ENCODE assay signal across 8 mouse cellular contexts in the genomic region with DNA sequence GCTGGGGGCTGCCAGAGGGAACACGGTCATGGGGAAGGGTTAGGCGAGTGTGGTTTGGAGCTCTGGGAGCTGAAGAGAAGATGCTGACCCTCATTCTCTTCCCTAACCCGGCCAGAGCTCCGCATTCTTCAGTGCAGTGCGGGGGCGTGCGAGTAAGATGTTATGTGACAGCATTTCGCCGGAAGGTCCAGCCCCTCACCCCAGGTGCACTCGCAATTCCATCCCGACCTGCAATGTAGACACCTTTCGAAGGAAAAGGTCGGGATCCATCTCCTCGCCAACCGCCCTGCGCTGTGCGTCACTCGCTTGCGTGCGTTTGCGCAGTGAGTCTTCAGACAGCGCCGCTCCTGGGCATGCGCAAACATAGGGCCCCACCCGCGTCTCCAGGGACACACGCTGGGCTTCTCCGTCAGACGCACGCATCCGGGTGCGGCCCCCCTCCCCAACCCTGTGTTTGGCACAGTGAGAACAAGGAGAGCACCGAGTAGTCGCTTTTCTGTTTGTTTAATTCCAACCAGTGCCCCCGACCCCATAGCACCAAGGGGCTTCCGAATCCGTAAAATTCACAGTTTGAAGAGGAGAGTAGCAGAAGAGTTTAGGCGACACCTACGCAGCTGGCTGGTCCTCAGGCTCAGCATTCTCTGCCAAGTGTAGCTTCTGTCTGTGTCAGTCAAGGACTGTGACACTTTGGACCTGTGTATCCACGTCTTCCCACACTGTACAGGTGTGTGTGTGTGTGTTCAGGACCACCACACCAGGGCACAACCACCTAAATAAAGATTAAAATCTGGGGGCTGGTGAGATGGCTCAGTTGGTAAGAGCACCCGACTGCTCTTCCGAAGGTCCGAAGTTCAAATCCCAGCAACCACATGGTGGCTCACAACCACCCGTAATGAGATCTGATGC. TPM values are rescaled to one million over a fixed set of nuclear protein-coding genes. Genes with fewer than 3 reads are reported as not detected.
DNase-seq lines count a peak whose midpoint lies in the region; ATAC-seq and TF ChIP-seq lines count a peak whose summit lies in the region.

A gene (minus strand): TSS at position 314 of the 906 bp plus-strand sequence.

- peaks cover 27% of the 10 kb centered on the region for H3K4me1 ChIP-seq in hindbrain, embryonic 14.5 days (replicated peaks; ENCODE audit: control insufficient read depth, insufficient read depth, low read length)

- in situ Hi-C loops in Patski (cut with MboI; ENCODE audit: low pct_unique_long_range_greater_than_20kb): no loop called here

- ATAC-seq in Patski: no peak
- ATAC-seq in hindbrain, embryonic 14.5 days (ENCODE audit: low FRiP score): peak; percentile 91

- 5% methylated on average over 43 of the region's 44 CpGs for WGBS in hindbrain, embryonic 14.5 days

- H3K9me3 ChIP-seq in hindbrain, embryonic 14.5 days (ENCODE audit: control insufficient read depth, low read length): no peaks in the 10 kb centered on the region

- H3K27me3 ChIP-seq in Patski: no peaks in the 10 kb centered on the region
- no peaks in the 10 kb centered on the region for H3K27me3 ChIP-seq in hindbrain, embryonic 14.5 days (ENCODE audit: control insufficient read depth, insufficient read depth, low read length)

- DNase-seq in Patski (ENCODE audit: low read depth, low spot score): no peak
- peak; percentile 97 for DNase-seq in cerebellum, postnatal 14 days
- DNase-seq in frontal cortex, postnatal 25 days (ENCODE audit: low spot score in 2 of 2): peak; percentile 90 to 94
- DNase-seq in hindbrain, embryonic 14.5 days (ENCODE audit: low spot score): peak; percentile 97
- DNase-seq in left cerebral cortex, adult 11 months (ENCODE audit: low spot score): peak; percentile 94
- peak; percentile 96 to 97 for DNase-seq in lung, postnatal 4 days
- DNase-seq in retina, postnatal 7 days (ENCODE audit: low read depth, low spot score): peak; percentile 88
- DNase-seq in urinary bladder, adult 2 months (ENCODE audit: low spot score): peak; percentile 86

- POLR2A ChIA-PET in Patski (lab: Charles Lee): interaction anchor here (0.6 kb wide), 1 partner anchor 364 kb away, joined by 3 read pairs; no protein-coding TSS in a partner anchor

- TF ChIP-seq CTCF in Patski (IDR thresholded peaks at IDR 0.05): no peak

- H3K36me3 ChIP-seq in hindbrain, embryonic 14.5 days (replicated peaks; ENCODE audit: control insufficient read depth, insufficient read depth): peaks cover 19% of the 10 kb centered on the region

- CTCF ChIA-PET in Patski (lab: Charles Lee): no interaction called here

- H3K4me3 ChIP-seq in hindbrain, embryonic 14.5 days (replicated peaks; ENCODE audit: low read length): peak within 1 kb of the TSS; percentile 52

- peak within 1 kb of the TSS; percentile 91 for H3K27ac ChIP-seq in hindbrain, embryonic 14.5 days

- H3K9ac ChIP-seq in hindbrain, embryonic 14.5 days: peak within 1 kb of the TSS; percentile 78

- peak within 1 kb of the TSS; percentile 60 for H3K4me2 ChIP-seq in hindbrain, embryonic 14.5 days (replicated peaks)

RNA-seq across cellular contexts. Expression of the gene that starts here (rescaled TPM):
- 13.3 TPM for polyA plus RNA-seq in Patski (2021)
- 28.5 and 31.3 TPM in 2 replicates for polyA plus RNA-seq in hindbrain, embryonic 14.5 days (2014; fragmentation: Nextera tagmentation; extraction: Ambion mirVana)
- 29.4 and 32.6 TPM in 2 replicates for polyA plus RNA-seq in urinary bladder, adult 2 months (2012; rRNA removed)
